Mouse (Mus musculus) forebrain, postnatal 0 days (tissue): ENCODE data around the gene Efna1. TPM values are rescaled to one million over a fixed set of nuclear protein-coding genes. Genes with fewer than 3 reads are reported as not detected.

ENCODE experiments used
- ATAC-seq: fragments of 200-750 bp; cut with Nextera tagmentation; 2 replicates; pipeline ENCODE4 v1.8.0; 2017; ENCODE audit warnings: mild to moderate bottlenecking, moderate library complexity
- DNase-seq: peaks from one replicate; pipeline ENCODE4 v3.0.0-alpha.2; 2015
- H3K27ac ChIP-seq: fragments of 300-500 bp; sonication (generic); 2 replicates; pipeline ENCODE4 v1.5.1; 2014; ENCODE audit warnings: low read depth, mild to moderate bottlenecking, antibody characterized with exemption, low read length, moderate library complexity, mixed read lengths
- H3K27me3 ChIP-seq: fragments of 300-500 bp; sonication (generic); 2 replicates; pipeline ENCODE4 v1.6.1; 2014; ENCODE audit warnings: mild to moderate bottlenecking, low read length, mixed read lengths; ENCODE audit not compliant: insufficient read depth
- H3K36me3 ChIP-seq: fragments of 300-500 bp; sonication (generic); 2 replicates; pipeline ENCODE4 v1.6.1; 2014; ENCODE audit warnings: mild to moderate bottlenecking, moderate library complexity; ENCODE audit not compliant: insufficient read depth
- H3K4me1 ChIP-seq: fragments of 300-500 bp; sonication (generic); 2 replicates; pipeline ENCODE4 v1.6.1; 2014; ENCODE audit warnings: antibody characterized with exemption; ENCODE audit not compliant: insufficient read depth
- H3K4me2 ChIP-seq: fragments of 300-500 bp; sonication (generic); 2 replicates; pipeline ENCODE4 v1.6.1; 2014; ENCODE audit warnings: low read depth, mild to moderate bottlenecking, moderate library complexity
- H3K4me3 ChIP-seq: fragments of 300-500 bp; sonication (generic); 2 replicates; pipeline ENCODE4 v1.5.1; 2014; ENCODE audit warnings: low read depth, low read length, mixed read lengths
- H3K9ac ChIP-seq: fragments of 300-500 bp; sonication (generic); 2 replicates; pipeline ENCODE4 v1.6.1; 2014; ENCODE audit warnings: mild to moderate bottlenecking
- H3K9me3 ChIP-seq: fragments of 300-500 bp; sonication (generic); 2 replicates; pipeline ENCODE4 v1.6.1; 2016; ENCODE audit warnings: low read length
- CTCF ChIP-seq: sonication (generic); IDR thresholded peaks from 2 replicates; pipeline ENCODE4 v1.5.1; 2016; ENCODE audit warnings: antibody characterized with exemption, control low read depth, low read depth
- WGBS: fragments of 180-500 bp; shearing (Covaris S2); extraction: QIAGEN DNeasy Blood & Tissue Kit; methylation state at CpG from one replicate; pipeline ENCODE4 v1.1.7; 2014; 5-methylcytosine and 5-hydroxymethylcytosine counted together
- polyA plus RNA-seq: library from polyadenylated mRNA; unstranded; fragments of >200 nt; fragmentation: Nextera tagmentation; extraction: Ambion mirVana; gene quantifications from 2 replicates; pipeline ENCODE4 v1.2.1, GENCODE M21; 2015
- total RNA-seq: library from RNA; depleted of rRNA; stranded (reverse); fragments of >200 nt; gene quantifications from 2 replicates; pipeline ENCODE4 v1.2.3, GENCODE M21; 2014

The Efna1 gene
- total and polyA plus RNA-seq, 2 experiments from 2014 or later, result 8.4 to 11.1 TPM

GRCm38 (mm10) chr3:89244158-89244981 lies 36.6 kb downstream of the Efna1 start:
- H3K27me3 ChIP-seq, result no peaks in the 10 kb centered on the region
- DNase-seq (no peak), ATAC-seq (peak; percentile 32)
- peaks cover 31% of the 10 kb centered on the region for H3K36me3 ChIP-seq
- peak; percentile 37 for TF ChIP-seq CTCF
- H3K9me3 ChIP-seq, result no peaks in the 10 kb centered on the region
- peak overlapping the region; percentile 89 for H3K4me2 ChIP-seq
- 10% methylated on average over 25 of the region's 25 CpGs for WGBS
- H3K27ac ChIP-seq, result peak overlapping the region; percentile 95
- H3K4me1 ChIP-seq, result no peaks in the 10 kb centered on the region
- H3K4me3 ChIP-seq, result peak overlapping the region; percentile 74
- peak overlapping the region; percentile 73 for H3K9ac ChIP-seq

- ATAC-seq, result no peak
Measured at GRCm38 (mm10) chr3:89243609-89244008, 37.3 kb downstream of the Efna1 start.

GRCm38 (mm10) chr3:89242331-89242895 lies 38.5 kb downstream of the Efna1 start:
- DNase-seq (peak; percentile 63), ATAC-seq (no peak)
- TF ChIP-seq CTCF, result peak; percentile 81
- 0 out of 2 replicates have a peak overlapping the region, but pooled peaks have one; percentile 89 for H3K4me2 ChIP-seq
- H3K36me3 ChIP-seq, result peaks cover 51% of the 10 kb centered on the region
- 69% methylated on average over 9 of the region's 9 CpGs for WGBS
- no peaks in the 10 kb centered on the region for H3K27me3 ChIP-seq
- no peak overlapping the region for H3K27ac ChIP-seq
- H3K4me3 ChIP-seq, result no peak overlapping the region
- H3K9me3 ChIP-seq, result no peaks in the 10 kb centered on the region
- H3K9ac ChIP-seq, result no peak overlapping the region
- no peaks in the 10 kb centered on the region for H3K4me1 ChIP-seq

More at GRCm38 (mm10) chr3:89243609-89244008, 37.3 kb downstream of the Efna1 start:
- H3K4me3 ChIP-seq, result peak overlapping the region; percentile 74
- peak overlapping the region; percentile 73 for H3K9ac ChIP-seq
- H3K27me3 ChIP-seq, result no peaks in the 10 kb centered on the region
- peak; percentile 57 for TF ChIP-seq CTCF
- H3K36me3 ChIP-seq, result peaks cover 39% of the 10 kb centered on the region
- H3K27ac ChIP-seq, result no peak overlapping the region
- H3K9me3 ChIP-seq, result no peaks in the 10 kb centered on the region
- DNase-seq, result no peak
- H3K4me1 ChIP-seq, result no peaks in the 10 kb centered on the region
- 13% methylated on average over 14 of the region's 14 CpGs for WGBS
- peak overlapping the region; percentile 89 for H3K4me2 ChIP-seq

GRCm38 (mm10) chr3:89238494-89238893 lies 42.4 kb downstream of the Efna1 start:
- Histone ChIP-seq H3K9ac (no peak overlapping the region), H3K27ac (no peak overlapping the region), H3K9me3 (no peaks in the 10 kb centered on the region), H3K4me1 (no peaks in the 10 kb centered on the region), H3K4me3 (no peak overlapping the region), H3K4me2 (no peak overlapping the region), H3K36me3 (peaks cover 90% of the 10 kb centered on the region), H3K27me3 (no peaks in the 10 kb centered on the region)
- no peak for TF ChIP-seq CTCF
- 80% methylated on average over 12 of the region's 12 CpGs for WGBS
- no peak for ATAC-seq
- DNase-seq, result no peak

- no peak overlapping the region for H3K9ac ChIP-seq
- ATAC-seq (no peak), DNase-seq (no peak)
- no peaks in the 10 kb centered on the region for H3K27me3 ChIP-seq
- no peak for TF ChIP-seq CTCF
- 89% methylated on average over 21 of the region's 21 CpGs for WGBS
- H3K9me3 ChIP-seq, result no peaks in the 10 kb centered on the region
- peaks cover 97% of the 10 kb centered on the region for H3K36me3 ChIP-seq
- H3K27ac ChIP-seq, result no peak overlapping the region
- H3K4me3 ChIP-seq, result no peak overlapping the region
- no peak overlapping the region for H3K4me2 ChIP-seq
- no peaks in the 10 kb centered on the region for H3K4me1 ChIP-seq
Measured at GRCm38 (mm10) chr3:89237682-89238081, 43.3 kb downstream of the Efna1 start.

- Histone ChIP-seq H3K27me3 (no peaks in the 10 kb centered on the region), H3K9me3 (no peaks in the 10 kb centered on the region), H3K9ac (no peak overlapping the region), H3K36me3 (peaks cover 87% of the 10 kb centered on the region), H3K27ac (no peak overlapping the region), H3K4me2 (no peak overlapping the region), H3K4me3 (no peak overlapping the region), H3K4me1 (no peaks in the 10 kb centered on the region)
- WGBS, result 89% methylated on average over 10 of the region's 10 CpGs
- TF ChIP-seq CTCF, result no peak
- no peak for ATAC-seq
- DNase-seq, result no peak
Measured at GRCm38 (mm10) chr3:89236516-89236915, 44.4 kb downstream of the Efna1 start.

- DNase-seq (no peak), ATAC-seq (no peak)
- Histone ChIP-seq H3K9me3 (no peaks in the 10 kb centered on the region), H3K4me2 (no peak overlapping the region), H3K4me3 (no peak overlapping the region), H3K36me3 (peaks cover 58% of the 10 kb centered on the region), H3K27me3 (no peaks in the 10 kb centered on the region), H3K27ac (no peak overlapping the region), H3K4me1 (no peaks in the 10 kb centered on the region), H3K9ac (no peak overlapping the region)
- 71% methylated on average over 14 of the region's 14 CpGs for WGBS
- no peak for TF ChIP-seq CTCF
Measured at GRCm38 (mm10) chr3:89233562-89234110, 47.3 kb downstream of the Efna1 start.
